Mouse (Mus musculus) lung, embryonic 15.5 days (tissue): ENCODE results near the gene Ms4a6b. TPM values are rescaled to one million over a fixed set of nuclear protein-coding genes. Genes with fewer than 3 reads are reported as not detected.
"Not testable (repeated sequence)": the region's sequence is repeated elsewhere in the genome, so short reads cannot be mapped to it uniquely, and the experiment has no call there.

Experiments
- ATAC-seq: fragments of 200-750 bp; cut with Nextera tagmentation; 2 replicates; pipeline ENCODE4 v1.8.0; 2017; ENCODE audit warnings: moderate number of reproducible peaks, borderline replicate concordance; ENCODE audit not compliant: low FRiP score, low TSS enrichment; ENCODE audit errors: extremely low read depth
- H3K27ac ChIP-seq: fragments of 300-500 bp; sonication (generic); 2 replicates; pipeline ENCODE4 v1.5.1; 2015; ENCODE audit warnings: moderate library complexity, mild to moderate bottlenecking, inconsistent platforms
- H3K27me3 ChIP-seq: fragments of 300-500 bp; sonication (generic); 2 replicates; pipeline ENCODE4 v1.6.1; 2015; ENCODE audit warnings: inconsistent platforms
- H3K36me3 ChIP-seq: fragments of 300-500 bp; sonication (generic); 2 replicates; pipeline ENCODE4 v1.6.1; 2015; ENCODE audit warnings: inconsistent platforms
- H3K4me1 ChIP-seq: fragments of 300-500 bp; sonication (generic); 2 replicates; pipeline ENCODE4 v1.6.1; 2015; ENCODE audit warnings: inconsistent platforms
- H3K4me2 ChIP-seq: fragments of 300-500 bp; sonication (generic); 2 replicates; pipeline ENCODE4 v1.6.1; 2015; ENCODE audit warnings: inconsistent platforms, mild to moderate bottlenecking, moderate library complexity
- H3K4me3 ChIP-seq: fragments of 300-500 bp; sonication (generic); 2 replicates; pipeline ENCODE4 v1.5.1; 2015; ENCODE audit warnings: mild to moderate bottlenecking, inconsistent platforms
- H3K9ac ChIP-seq: fragments of 300-500 bp; sonication (generic); 2 replicates; pipeline ENCODE4 v1.6.1; 2015; ENCODE audit warnings: inconsistent platforms
- H3K9me3 ChIP-seq: fragments of 300-500 bp; sonication (generic); 2 replicates; pipeline ENCODE4 v1.6.1; 2016; ENCODE audit warnings: inconsistent platforms
- WGBS: fragments of 180-500 bp; shearing (Covaris S2); methylation state at CpG from one replicate; pipeline ENCODE4 v1.1.7; 2015; 5-methylcytosine and 5-hydroxymethylcytosine counted together
- polyA plus RNA-seq: library from polyadenylated mRNA; unstranded; fragments of >200 nt; fragmentation: Nextera tagmentation; extraction: Ambion mirVana; gene quantifications from 2 replicates; pipeline ENCODE4 v1.2.1, GENCODE M21; 2015

The Ms4a6b gene
- polyA plus RNA-seq, 1 experiment from 2014 or later: 7.1 TPM

GRCm38 (mm10) chr19:11536593-11536992 lies 20.3 kb downstream of the Ms4a6b start, which contains the start of gene Ms4a4d:
Gene Ms4a4d (plus strand): TSS chr19:11536801.
- WGBS: 5% methylated on average over 7 of the region's 7 CpGs
- ATAC-seq: peak; percentile 46; the same call in 1 of the 2 replicates
- no peak within 1 kb of the TSS for H3K9ac ChIP-seq
- H3K27me3 ChIP-seq: no peaks in the 10 kb centered on the region
- H3K4me3 ChIP-seq: no peak within 1 kb of the TSS
- no peak within 1 kb of the TSS for H3K4me2 ChIP-seq
- H3K36me3 ChIP-seq: no peaks in the 10 kb centered on the region
- H3K9me3 ChIP-seq: no peaks in the 10 kb centered on the region
- H3K27ac ChIP-seq: no peak within 1 kb of the TSS
- H3K4me1 ChIP-seq: 0 out of 2 replicates have a peak, but pooled peaks cover 5% of the 10 kb centered on the region

GRCm38 (mm10) chr19:11537336-11537735 lies 21.0 kb downstream of the Ms4a6b start:
- no peaks in the 10 kb centered on the region for H3K9me3 ChIP-seq
- no peaks in the 10 kb centered on the region for H3K27me3 ChIP-seq
- H3K4me3 ChIP-seq: no peak overlapping the region
- 0 out of 2 replicates have a peak, but pooled peaks cover 5% of the 10 kb centered on the region for H3K4me1 ChIP-seq
- no peaks in the 10 kb centered on the region for H3K36me3 ChIP-seq
- H3K4me2 ChIP-seq: no peak overlapping the region
- WGBS: 15% methylated on average over 2 of the region's 2 CpGs
- H3K27ac ChIP-seq: no peak overlapping the region
- no peak for ATAC-seq
- no peak overlapping the region for H3K9ac ChIP-seq

- H3K4me1 ChIP-seq, ATAC-seq, H3K9ac ChIP-seq, H3K9me3 ChIP-seq, H3K4me2 ChIP-seq, H3K36me3 ChIP-seq, H3K4me3 ChIP-seq, H3K27ac ChIP-seq, H3K27me3 ChIP-seq: not testable (repeated sequence)
- WGBS: 66% methylated on average over 1 of the region's 1 CpGs
Observed at GRCm38 (mm10) chr19:11540166-11540821, 24.0 kb downstream of the Ms4a6b start.

GRCm38 (mm10) chr19:11544383-11544782 lies 28.1 kb downstream of the Ms4a6b start:
- H3K27me3 ChIP-seq, ATAC-seq, H3K9ac ChIP-seq, H3K4me1 ChIP-seq, H3K4me3 ChIP-seq, H3K36me3 ChIP-seq, H3K4me2 ChIP-seq, H3K27ac ChIP-seq, H3K9me3 ChIP-seq: not testable (repeated sequence)
- WGBS: 59% methylated on average over 2 of the region's 2 CpGs

GRCm38 (mm10) chr19:11547911-11548310 lies 31.6 kb downstream of the Ms4a6b start:
- H3K4me2 ChIP-seq: no peak overlapping the region
- no peak overlapping the region for H3K9ac ChIP-seq
- no peak overlapping the region for H3K27ac ChIP-seq
- no peaks in the 10 kb centered on the region for H3K4me1 ChIP-seq
- no peaks in the 10 kb centered on the region for H3K9me3 ChIP-seq
- no peaks in the 10 kb centered on the region for H3K27me3 ChIP-seq
- ATAC-seq: no peak
- H3K4me3 ChIP-seq: no peak overlapping the region
- H3K36me3 ChIP-seq: no peaks in the 10 kb centered on the region

GRCm38 (mm10) chr19:11554726-11555125 lies 38.4 kb downstream of the Ms4a6b start:
- ATAC-seq: no peak
- 88% methylated on average over 5 of the region's 5 CpGs for WGBS
- Histone ChIP-seq H3K9ac (no peak overlapping the region), H3K4me2 (no peak overlapping the region), H3K27me3 (no peaks in the 10 kb centered on the region), H3K36me3 (no peaks in the 10 kb centered on the region), H3K27ac (no peak overlapping the region), H3K9me3 (no peaks in the 10 kb centered on the region), H3K4me3 (no peak overlapping the region), H3K4me1 (no peaks in the 10 kb centered on the region)

- not testable (repeated sequence) for H3K9me3 ChIP-seq
Observed at GRCm38 (mm10) chr19:11559560-11559959, 43.2 kb downstream of the Ms4a6b start.

GRCm38 (mm10) chr19:11574965-11575364 lies 58.7 kb downstream of the Ms4a6b start:
- Histone ChIP-seq H3K4me2 (no peak overlapping the region), H3K27me3 (no peaks in the 10 kb centered on the region), H3K9ac (no peak overlapping the region), H3K27ac (no peak overlapping the region), H3K4me1 (no peaks in the 10 kb centered on the region), H3K4me3 (no peak overlapping the region), H3K9me3 (no peaks in the 10 kb centered on the region), H3K36me3 (no peaks in the 10 kb centered on the region)
- no peak for ATAC-seq
- 83% methylated on average over 8 of the region's 8 CpGs for WGBS

More at GRCm38 (mm10) chr19:11559560-11559959, 43.2 kb downstream of the Ms4a6b start:
- not testable (repeated sequence) for H3K36me3 ChIP-seq, ATAC-seq, H3K4me3 ChIP-seq, H3K27ac ChIP-seq, H3K4me1 ChIP-seq, H3K4me2 ChIP-seq, H3K9ac ChIP-seq, H3K27me3 ChIP-seq

Other genes starting within 250 kb of the Ms4a6b start
- not detected in 2 replicates for gene Ms4a5, start 232.6 kb upstream of the Ms4a6b start, polyA plus RNA-seq
- 0.05 and 0.06 TPM in 2 replicates for gene Ms4a14, start 202.1 kb upstream of the Ms4a6b start, polyA plus RNA-seq
- gene Ms4a7, start 180.4 kb upstream of the Ms4a6b start, polyA plus RNA-seq: 4.4 and 4.6 TPM in 2 replicates
- gene Ms4a4a, start 141.0 kb upstream of the Ms4a6b start, polyA plus RNA-seq: 4.6 and 6.4 TPM in 2 replicates
- 1.2 and 1.9 TPM in 2 replicates for gene Ms4a4c, start 111.7 kb upstream of the Ms4a6b start, polyA plus RNA-seq
- 0.04 and 0.69 TPM in 2 replicates for gene Ms4a4b, start 73.0 kb upstream of the Ms4a6b start, polyA plus RNA-seq
- 6.0 and 7.9 TPM in 2 replicates for gene Ms4a6c, start 47.1 kb upstream of the Ms4a6b start, polyA plus RNA-seq
- 0.22 TPM in 1 of 2 replicates, not detected in the other for gene Gm8369, start 30.6 kb upstream of the Ms4a6b start, polyA plus RNA-seq
- 1.2 and 1.4 TPM in 2 replicates for gene Ms4a4d, start 20.3 kb downstream of the Ms4a6b start, polyA plus RNA-seq
- 4.6 and 6.4 TPM in 2 replicates for gene Ms4a6d, start 88.3 kb downstream of the Ms4a6b start, polyA plus RNA-seq
- 0.17 and 0.23 TPM in 2 replicates for gene Ms4a2, start 107.2 kb downstream of the Ms4a6b start, polyA plus RNA-seq
- gene Ms4a3, start 124.3 kb downstream of the Ms4a6b start, polyA plus RNA-seq: 0.19 TPM in 1 of 2 replicates, not detected in the other
- not detected in 2 replicates for gene Oosp2, start 144.0 kb downstream of the Ms4a6b start, polyA plus RNA-seq
- gene Oosp1, start 174.6 kb downstream of the Ms4a6b start, polyA plus RNA-seq: not detected in 2 replicates
- not detected in 2 replicates for gene Oosp3, start 180.5 kb downstream of the Ms4a6b start, polyA plus RNA-seq
- 0.70 and 0.71 TPM in 2 replicates for gene Gif, start 231.0 kb downstream of the Ms4a6b start, polyA plus RNA-seq